Mouse (Mus musculus): ENCODE data around the gene Tubb3. TPM values are rescaled to one million over a fixed set of nuclear protein-coding genes. Genes with fewer than 3 reads are reported as not detected.
"Not testable (repeated sequence)": the region's sequence is repeated elsewhere in the genome, so short reads cannot be mapped to it uniquely, and the experiment has no call there.

The Tubb3 gene
- polyA plus RNA-seq, 1 experiment from 2014 or later = 950 TPM

- H3K27ac ChIP-seq (ENCODE audit: low read depth, low read length) = no peak overlapping the region
- H3K27me3 ChIP-seq (ENCODE audit: control insufficient read depth, insufficient read depth, low read length) = no peaks in the 10 kb centered on the region
- H3K36me3 ChIP-seq (ENCODE audit: control insufficient read depth, insufficient read depth, low read length) = no peaks in the 10 kb centered on the region
- WGBS = 85% methylated on average over 6 of the region's 6 CpGs
- ATAC-seq (ENCODE audit: low FRiP score) = no peak
- H3K4me3 ChIP-seq (ENCODE audit: low read depth, low read length) = no peak overlapping the region
- no peak for DNase-seq (ENCODE audit: low spot score)
- no peaks in the 10 kb centered on the region for H3K9me3 ChIP-seq (ENCODE audit: control insufficient read depth, low read length)
- H3K9ac ChIP-seq (ENCODE audit: low read depth, low read length) = no peak overlapping the region
- H3K4me2 ChIP-seq (replicated peaks; ENCODE audit: low read depth, low read length) = no peak overlapping the region
- no peaks in the 10 kb centered on the region; the same call in 1 of the 2 replicates for H3K4me1 ChIP-seq (replicated peaks; ENCODE audit: control insufficient read depth, insufficient read depth, low read length)
These were observed 35.6 kb downstream of the Tubb3 start for GRCm38 (mm10) chr8:123446799-123447198.

GRCm38 (mm10) chr8:123450783-123451182 lies 39.6 kb downstream of the Tubb3 start:
- H3K4me1 ChIP-seq (replicated peaks; ENCODE audit: control insufficient read depth, insufficient read depth, low read length) = no peaks in the 10 kb centered on the region
- no peak overlapping the region for H3K4me2 ChIP-seq (replicated peaks; ENCODE audit: low read depth, low read length)
- H3K27ac ChIP-seq (ENCODE audit: low read depth, low read length) = no peak overlapping the region
- peaks cover 2% of the 10 kb centered on the region; the same call in 1 of the 2 replicates for H3K36me3 ChIP-seq (ENCODE audit: control insufficient read depth, insufficient read depth, low read length)
- 89% methylated on average over 5 of the region's 5 CpGs for WGBS
- H3K9ac ChIP-seq (ENCODE audit: low read depth, low read length) = no peak overlapping the region
- DNase-seq (ENCODE audit: low spot score) (no peak), ATAC-seq (ENCODE audit: low FRiP score) (no peak)
- no peaks in the 10 kb centered on the region for H3K27me3 ChIP-seq (ENCODE audit: control insufficient read depth, insufficient read depth, low read length)
- no peaks in the 10 kb centered on the region for H3K9me3 ChIP-seq (ENCODE audit: control insufficient read depth, low read length)
- no peak overlapping the region for H3K4me3 ChIP-seq (ENCODE audit: low read depth, low read length)

- H3K36me3 ChIP-seq (ENCODE audit: control insufficient read depth, insufficient read depth, low read length); H3K4me1 ChIP-seq (replicated peaks; ENCODE audit: control insufficient read depth, insufficient read depth, low read length); ATAC-seq (ENCODE audit: low FRiP score); H3K27ac ChIP-seq (ENCODE audit: low read depth, low read length); H3K9ac ChIP-seq (ENCODE audit: low read depth, low read length); H3K4me3 ChIP-seq (ENCODE audit: low read depth, low read length); H3K4me2 ChIP-seq (replicated peaks; ENCODE audit: low read depth, low read length); H3K9me3 ChIP-seq (ENCODE audit: control insufficient read depth, low read length); DNase-seq (ENCODE audit: low spot score); H3K27me3 ChIP-seq (ENCODE audit: control insufficient read depth, insufficient read depth, low read length): not testable (repeated sequence)
- WGBS = 97% methylated on average over 11 of the region's 12 CpGs
These were observed 40.5 kb downstream of the Tubb3 start for GRCm38 (mm10) chr8:123451747-123452146.

DNA sequence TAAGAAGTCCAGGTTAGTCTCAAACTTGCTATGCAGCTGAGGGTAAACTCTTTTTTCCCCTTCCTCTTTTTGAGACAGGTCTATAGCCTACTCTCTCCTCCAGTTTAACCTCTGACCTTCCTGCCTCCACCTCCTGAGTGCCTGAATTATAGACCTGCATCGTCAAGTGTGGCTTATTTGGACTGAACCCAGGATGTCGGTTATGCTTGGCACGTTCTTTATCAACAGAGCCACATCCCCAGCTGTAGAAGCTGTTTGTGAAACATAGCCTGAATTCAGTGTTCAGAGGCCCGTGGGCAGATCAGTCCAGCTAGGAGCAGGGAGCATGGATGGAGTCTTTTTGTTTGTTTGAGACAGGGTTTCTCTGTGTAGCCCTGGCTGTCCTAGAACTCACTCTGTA lies 40.9 kb downstream of the Tubb3 start:
- ATAC-seq (ENCODE audit: low FRiP score) = no peak
- Histone ChIP-seq H3K4me1 (replicated peaks; ENCODE audit: control insufficient read depth, insufficient read depth, low read length) (no peaks in the 10 kb centered on the region), H3K4me3 (ENCODE audit: low read depth, low read length) (no peak overlapping the region), H3K9me3 (ENCODE audit: control insufficient read depth, low read length) (no peaks in the 10 kb centered on the region), H3K4me2 (replicated peaks; ENCODE audit: low read depth, low read length) (no peak overlapping the region), H3K9ac (ENCODE audit: low read depth, low read length) (no peak overlapping the region), H3K27ac (ENCODE audit: low read depth, low read length) (no peak overlapping the region), H3K27me3 (ENCODE audit: control insufficient read depth, insufficient read depth, low read length) (no peaks in the 10 kb centered on the region), H3K36me3 (ENCODE audit: control insufficient read depth, insufficient read depth, low read length) (peaks cover 2% of the 10 kb centered on the region; the same call in 1 of the 2 replicates)
- 91% methylated on average over 4 of the region's 4 CpGs for WGBS
- no peak for DNase-seq (ENCODE audit: low spot score)

- 83% methylated on average over 7 of the region's 7 CpGs for WGBS
- DNase-seq (ENCODE audit: low spot score) = no peak
- ATAC-seq (ENCODE audit: low FRiP score) = no peak
These were observed 42.1 kb downstream of the Tubb3 start for GRCm38 (mm10) chr8:123453291-123453690.

GRCm38 (mm10) chr8:123453951-123454350 lies 42.7 kb downstream of the Tubb3 start:
- no peaks in the 10 kb centered on the region for H3K9me3 ChIP-seq (ENCODE audit: control insufficient read depth, low read length)
- H3K4me2 ChIP-seq (replicated peaks; ENCODE audit: low read depth, low read length) = no peak overlapping the region
- no peak overlapping the region for H3K27ac ChIP-seq (ENCODE audit: low read depth, low read length)
- no peaks in the 10 kb centered on the region for H3K27me3 ChIP-seq (ENCODE audit: control insufficient read depth, insufficient read depth, low read length)
- H3K9ac ChIP-seq (ENCODE audit: low read depth, low read length) = no peak overlapping the region
- 82% methylated on average over 5 of the region's 5 CpGs for whole genome bisulfite sequencing
- no peaks in the 10 kb centered on the region for H3K4me1 ChIP-seq (replicated peaks; ENCODE audit: control insufficient read depth, insufficient read depth, low read length)
- no peak for DNase-seq (ENCODE audit: low spot score)
- H3K4me3 ChIP-seq (ENCODE audit: low read depth, low read length) = no peak overlapping the region
- ATAC-seq (ENCODE audit: low FRiP score) = no peak
- H3K36me3 ChIP-seq (ENCODE audit: control insufficient read depth, insufficient read depth, low read length) = peaks cover 7% of the 10 kb centered on the region; the same call in 1 of the 2 replicates

More at GRCm38 (mm10) chr8:123453291-123453690, 42.1 kb downstream of the Tubb3 start:
- H3K9ac ChIP-seq (ENCODE audit: low read depth, low read length) = no peak overlapping the region
- H3K4me2 ChIP-seq (replicated peaks; ENCODE audit: low read depth, low read length) = no peak overlapping the region
- H3K36me3 ChIP-seq (ENCODE audit: control insufficient read depth, insufficient read depth, low read length) = peaks cover 5% of the 10 kb centered on the region; the same call in 1 of the 2 replicates
- H3K4me3 ChIP-seq (ENCODE audit: low read depth, low read length) = no peak overlapping the region
- no peak overlapping the region for H3K27ac ChIP-seq (ENCODE audit: low read depth, low read length)
- H3K4me1 ChIP-seq (replicated peaks; ENCODE audit: control insufficient read depth, insufficient read depth, low read length) = no peaks in the 10 kb centered on the region
- no peaks in the 10 kb centered on the region for H3K9me3 ChIP-seq (ENCODE audit: control insufficient read depth, low read length)
- H3K27me3 ChIP-seq (ENCODE audit: control insufficient read depth, insufficient read depth, low read length) = no peaks in the 10 kb centered on the region

DNA sequence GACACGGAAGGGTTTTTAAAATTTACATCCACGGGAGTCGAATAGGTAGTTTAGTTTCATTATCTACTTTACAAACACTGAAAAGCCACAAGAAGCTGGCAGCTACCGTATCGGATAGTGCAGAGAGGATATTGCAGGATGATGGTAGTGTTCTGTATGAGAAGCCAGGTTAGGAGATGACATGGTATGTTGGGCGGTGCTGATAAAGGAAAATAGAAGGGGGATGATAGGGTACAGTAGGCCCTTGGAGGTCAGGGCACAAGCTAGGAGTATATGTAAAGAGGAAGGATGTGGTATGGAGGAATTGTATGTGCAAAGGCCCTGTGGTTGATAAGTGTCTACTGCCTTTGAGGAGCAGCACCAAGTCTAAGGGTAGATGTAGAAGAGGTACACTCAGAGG lies 43.3 kb downstream of the Tubb3 start:
- no peak overlapping the region for H3K4me3 ChIP-seq (ENCODE audit: low read depth, low read length)
- H3K4me2 ChIP-seq (replicated peaks; ENCODE audit: low read depth, low read length) = no peak overlapping the region
- H3K27me3 ChIP-seq (ENCODE audit: control insufficient read depth, insufficient read depth, low read length) = no peaks in the 10 kb centered on the region
- WGBS = 93% methylated on average over 6 of the region's 6 CpGs
- ATAC-seq (ENCODE audit: low FRiP score) (no peak), DNase-seq (ENCODE audit: low spot score) (no peak)
- H3K9me3 ChIP-seq (ENCODE audit: control insufficient read depth, low read length) = no peaks in the 10 kb centered on the region
- no peak overlapping the region for H3K9ac ChIP-seq (ENCODE audit: low read depth, low read length)
- H3K4me1 ChIP-seq (replicated peaks; ENCODE audit: control insufficient read depth, insufficient read depth, low read length) = no peaks in the 10 kb centered on the region
- H3K36me3 ChIP-seq (ENCODE audit: control insufficient read depth, insufficient read depth, low read length) = peaks cover 7% of the 10 kb centered on the region
- no peak overlapping the region for H3K27ac ChIP-seq (ENCODE audit: low read depth, low read length)

DNA sequence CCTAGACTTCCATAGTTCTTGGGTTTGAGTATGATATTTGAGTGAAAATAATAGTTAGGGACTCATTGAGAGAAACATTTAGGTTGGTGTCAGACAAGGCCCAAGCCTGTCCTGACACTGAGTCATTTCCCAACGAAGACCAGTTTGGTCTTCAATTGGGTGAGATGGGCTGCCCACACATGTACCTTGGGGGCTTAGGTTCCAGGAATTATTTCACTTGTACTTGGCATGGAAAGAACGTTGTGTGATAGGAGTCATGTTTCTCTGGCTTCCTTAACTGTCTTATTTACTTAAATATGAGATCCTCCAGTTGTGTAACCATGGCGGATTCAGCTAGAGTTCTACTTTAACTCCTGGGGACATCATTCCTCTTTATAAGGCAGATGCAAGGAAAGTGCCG lies 52.4 kb downstream of the Tubb3 start:
- Histone ChIP-seq H3K4me1 (replicated peaks; ENCODE audit: control insufficient read depth, insufficient read depth, low read length) (no peaks in the 10 kb centered on the region), H3K9ac (ENCODE audit: low read depth, low read length) (no peak overlapping the region), H3K27ac (ENCODE audit: low read depth, low read length) (no peak overlapping the region), H3K4me3 (ENCODE audit: low read depth, low read length) (no peak overlapping the region), H3K4me2 (replicated peaks; ENCODE audit: low read depth, low read length) (no peak overlapping the region), H3K27me3 (ENCODE audit: control insufficient read depth, insufficient read depth, low read length) (no peaks in the 10 kb centered on the region), H3K9me3 (ENCODE audit: control insufficient read depth, low read length) (no peaks in the 10 kb centered on the region), H3K36me3 (ENCODE audit: control insufficient read depth, insufficient read depth, low read length) (peaks cover 3% of the 10 kb centered on the region; the same call in 1 of the 2 replicates)
- ATAC-seq (ENCODE audit: low FRiP score) (no peak), DNase-seq (ENCODE audit: low spot score) (no peak)
- 89% methylated on average over 4 of the region's 4 CpGs for WGBS

GRCm38 (mm10) chr8:123467476-123467875 lies 56.3 kb downstream of the Tubb3 start:
- no peaks in the 10 kb centered on the region for H3K36me3 ChIP-seq (ENCODE audit: control insufficient read depth, insufficient read depth, low read length)
- DNase-seq (ENCODE audit: low spot score) (no peak), ATAC-seq (ENCODE audit: low FRiP score) (no peak)
- H3K9me3 ChIP-seq (ENCODE audit: control insufficient read depth, low read length) = no peaks in the 10 kb centered on the region
- 70% methylated on average over 3 of the region's 3 CpGs for WGBS
- no peaks in the 10 kb centered on the region for H3K27me3 ChIP-seq (ENCODE audit: control insufficient read depth, insufficient read depth, low read length)
- H3K4me3 ChIP-seq (ENCODE audit: low read depth, low read length) = no peak overlapping the region
- no peak overlapping the region for H3K27ac ChIP-seq (ENCODE audit: low read depth, low read length)
- no peaks in the 10 kb centered on the region for H3K4me1 ChIP-seq (replicated peaks; ENCODE audit: control insufficient read depth, insufficient read depth, low read length)
- no peak overlapping the region for H3K9ac ChIP-seq (ENCODE audit: low read depth, low read length)
- no peak overlapping the region for H3K4me2 ChIP-seq (replicated peaks; ENCODE audit: low read depth, low read length)
